Mouse (Mus musculus): Measurements from ENCODE around the gene Fan1. TPM values are rescaled to one million over a fixed set of nuclear protein-coding genes. Genes with fewer than 3 reads are reported as not detected.

Fan1 gene
- 5.1 TPM for polyA plus RNA-seq (2015; fragmentation: Illumina TruSeq; extraction: RNeasy Lipid Tissue Mini Kit (QIAGEN cat#74804); ENCODE audit: low read depth, low replicate concordance)

DNA sequence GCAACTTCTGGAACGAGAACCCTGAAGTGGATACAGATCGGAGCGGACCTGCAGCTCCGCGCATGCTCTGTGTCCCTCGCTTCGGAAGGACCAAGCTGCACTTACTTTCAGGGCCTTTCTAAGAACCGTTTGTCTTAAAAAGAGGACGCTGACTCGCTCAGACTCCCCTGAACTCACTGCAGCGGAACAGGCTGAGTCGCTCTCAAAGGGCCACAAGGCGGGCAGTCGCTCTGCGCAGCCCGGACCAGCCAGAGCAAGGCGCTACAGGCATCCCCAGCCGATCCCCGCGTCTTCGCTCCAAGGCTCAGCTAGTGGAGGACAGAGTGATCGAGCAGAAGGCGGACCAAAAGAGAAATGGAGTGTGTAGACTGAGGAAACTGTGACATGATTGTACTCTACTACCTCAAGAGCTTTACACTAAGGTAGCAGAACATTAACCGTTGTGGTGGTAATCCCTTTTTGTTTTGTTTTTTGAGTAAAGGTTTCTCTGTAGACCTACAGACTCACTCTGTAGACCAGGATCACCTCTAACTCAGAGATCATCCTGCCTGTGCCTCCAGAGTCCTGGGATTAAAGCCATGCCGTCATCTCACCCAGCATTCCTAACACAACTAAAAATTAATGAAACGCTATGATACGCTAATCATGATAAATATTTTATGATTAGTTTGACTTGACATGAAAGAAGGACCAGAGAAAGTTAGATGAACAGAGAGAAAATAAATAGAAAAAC lies at the start of gene Fan1:
Fan1 (minus strand) TSS at position 266 of the 733 bp plus-strand sequence.

DNA sequence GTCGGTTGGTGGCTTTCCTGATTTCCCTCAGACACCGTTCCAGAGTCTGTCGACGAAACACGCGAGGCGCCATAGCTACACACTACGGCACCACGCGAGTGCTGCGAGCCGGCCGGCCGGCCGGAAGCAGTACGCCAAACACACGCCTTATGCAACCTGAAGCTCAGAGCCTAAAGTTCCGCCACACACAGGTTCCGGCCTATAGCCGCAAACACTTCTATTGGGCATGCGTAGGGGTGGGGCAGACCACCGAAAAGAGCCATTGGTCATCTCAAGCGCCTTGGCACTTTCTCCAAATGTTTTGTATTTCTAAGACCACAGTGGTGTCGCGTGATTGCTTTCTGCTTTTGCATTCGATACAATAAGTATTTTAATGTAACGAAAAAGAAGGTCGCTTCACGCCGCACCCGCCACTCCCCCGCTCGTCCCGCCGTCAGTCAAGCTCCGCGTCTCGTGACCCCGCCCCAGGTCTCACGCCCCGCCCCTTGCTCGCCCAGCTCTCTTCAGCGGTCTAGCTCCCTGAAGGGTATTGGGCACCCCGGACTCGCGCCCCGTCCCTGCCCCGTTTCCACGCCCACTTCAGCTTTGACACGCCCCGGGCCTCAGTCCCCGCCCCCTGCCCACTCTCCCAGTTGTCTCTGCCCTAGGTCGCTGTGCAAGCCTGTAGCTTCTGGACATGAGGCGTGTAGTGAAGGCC lies 18.4 kb upstream of the Fan1 start, which contains the start of the genes Mphosph10 and Mcee:
Mphosph10 (minus strand) TSS at position 147 of the 697 bp plus-strand sequence.
Mcee (plus strand) TSS at position 486 of the 697 bp plus-strand sequence.

Other genes with a start within 250 kb of the Fan1 start
- 0.51 TPM for gene Trpm1, start 220.3 kb downstream of the Fan1 start, polyA plus RNA-seq (2015; fragmentation: Illumina TruSeq; extraction: RNeasy Lipid Tissue Mini Kit (QIAGEN cat#74804); ENCODE audit: low read depth, low replicate concordance)
- 15.4 TPM for gene Mtmr10, start 86.4 kb downstream of the Fan1 start, polyA plus RNA-seq (2015; fragmentation: Illumina TruSeq; extraction: RNeasy Lipid Tissue Mini Kit (QIAGEN cat#74804); ENCODE audit: low read depth, low replicate concordance)
- gene Mphosph10, start 18.2 kb upstream of the Fan1 start, polyA plus RNA-seq (2015; fragmentation: Illumina TruSeq; extraction: RNeasy Lipid Tissue Mini Kit (QIAGEN cat#74804); ENCODE audit: low read depth, low replicate concordance): 17.5 TPM
- 84.5 TPM for gene Mcee, start 18.5 kb upstream of the Fan1 start, polyA plus RNA-seq (2015; fragmentation: Illumina TruSeq; extraction: RNeasy Lipid Tissue Mini Kit (QIAGEN cat#74804); ENCODE audit: low read depth, low replicate concordance)
- 144 TPM for gene Apba2, start 127.6 kb upstream of the Fan1 start, polyA plus RNA-seq (2015; fragmentation: Illumina TruSeq; extraction: RNeasy Lipid Tissue Mini Kit (QIAGEN cat#74804); ENCODE audit: low read depth, low replicate concordance)